Mouse (Mus musculus): ENCODE measurements around the gene Arntl2. TPM values are rescaled to one million over a fixed set of nuclear protein-coding genes. Genes with fewer than 3 reads are reported as not detected.

Arntl2 gene
- polyA plus RNA-seq, 1 experiment: 5.8 TPM

DNA sequence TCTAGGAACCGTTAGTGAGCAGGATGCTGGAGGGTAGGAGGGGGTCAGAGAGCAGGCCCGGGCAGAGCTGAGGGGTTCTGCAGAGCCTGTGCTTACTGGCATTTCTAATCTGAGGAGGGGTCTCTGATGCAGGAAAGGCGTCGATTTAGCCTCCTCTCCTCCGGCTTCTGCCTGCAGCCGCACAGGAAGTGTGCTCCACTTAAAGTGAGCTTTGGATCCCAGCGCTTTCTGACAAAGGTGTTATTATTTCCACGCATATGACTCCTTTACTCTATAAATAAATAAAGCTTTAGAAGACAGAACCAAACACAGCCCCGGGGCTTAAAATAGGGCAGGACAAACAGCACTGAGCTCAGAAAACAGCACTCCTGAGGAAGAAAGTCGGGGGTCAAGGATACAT lies 83.1 kb downstream of the Arntl2 start:
- TF ChIP-seq POLR2A (IDR thresholded peaks at IDR 0.05; ENCODE audit: borderline replicate concordance, extremely low read depth, insufficient read depth, insufficient read length, poor library complexity, severe bottlenecking) (no peak), CTCF (IDR thresholded peaks at IDR 0.05; ENCODE audit: borderline replicate concordance, extremely low read depth, insufficient read depth, insufficient read length) (no peak)
- no peak for DNase-seq (ENCODE audit: low read depth)

GRCm38 (mm10) chr6:146879856-146880255 lies 84.0 kb downstream of the Arntl2 start:
- TF ChIP-seq POLR2A (IDR thresholded peaks at IDR 0.05; ENCODE audit: borderline replicate concordance, extremely low read depth, insufficient read depth, insufficient read length, poor library complexity, severe bottlenecking) (no peak), CTCF (IDR thresholded peaks at IDR 0.05; ENCODE audit: borderline replicate concordance, extremely low read depth, insufficient read depth, insufficient read length) (no peak)

GRCm38 (mm10) chr6:146880296-146880695 lies 84.4 kb downstream of the Arntl2 start:
- DNase-seq (ENCODE audit: low read depth): no peak
- no peak for TF ChIP-seq CTCF (IDR thresholded peaks at IDR 0.05; ENCODE audit: borderline replicate concordance, extremely low read depth, insufficient read depth, insufficient read length)
- TF ChIP-seq POLR2A (IDR thresholded peaks at IDR 0.05; ENCODE audit: borderline replicate concordance, extremely low read depth, insufficient read depth, insufficient read length, poor library complexity, severe bottlenecking): no peak

More at GRCm38 (mm10) chr6:146879856-146880255, 84.0 kb downstream of the Arntl2 start:
- no peak for DNase-seq (ENCODE audit: low read depth)

GRCm38 (mm10) chr6:146881896-146882770 lies 86.3 kb downstream of the Arntl2 start:
- TF ChIP-seq CTCF (IDR thresholded peaks at IDR 0.05; ENCODE audit: borderline replicate concordance, extremely low read depth, insufficient read depth, insufficient read length) (no peak), POLR2A (IDR thresholded peaks at IDR 0.05; ENCODE audit: borderline replicate concordance, extremely low read depth, insufficient read depth, insufficient read length, poor library complexity, severe bottlenecking) (no peak)
- no peak for DNase-seq (ENCODE audit: low read depth)

Other genes starting within 250 kb of the Arntl2 start
- gene Fgfr1op2, start 218.9 kb upstream of the Arntl2 start, polyA plus RNA-seq (2012; rRNA removed): 33.0 and 33.9 TPM in 2 replicates
- 53.3 and 55.3 TPM in 2 replicates for gene Ints13, start 218.2 kb upstream of the Arntl2 start, polyA plus RNA-seq (2012; rRNA removed)
- 67.4 and 83.5 TPM in 2 replicates for gene Med21, start 153.5 kb upstream of the Arntl2 start, polyA plus RNA-seq (2012; rRNA removed)
- gene Tm7sf3, start 153.2 kb upstream of the Arntl2 start, polyA plus RNA-seq (2012; rRNA removed): 14.5 and 16.7 TPM in 2 replicates
- 6.4 and 7.8 TPM in 2 replicates for gene Stk38l, start 71.1 kb upstream of the Arntl2 start, polyA plus RNA-seq (2012; rRNA removed)
- gene Smco2, start 54.0 kb downstream of the Arntl2 start, polyA plus RNA-seq (2012; rRNA removed): not detected in 2 replicates
- gene Ppfibp1, start 92.4 kb downstream of the Arntl2 start, polyA plus RNA-seq (2012; rRNA removed): 10.1 and 15.1 TPM in 2 replicates
- not detected in 2 replicates for gene 1700034J05Rik, start 158.4 kb downstream of the Arntl2 start, polyA plus RNA-seq (2012; rRNA removed)
- gene Rep15, start 236.5 kb downstream of the Arntl2 start, polyA plus RNA-seq (2012; rRNA removed): 0.58 and 0.66 TPM in 2 replicates
- gene Mrps35, start 246.7 kb downstream of the Arntl2 start, polyA plus RNA-seq (2012; rRNA removed): 29.8 and 30.9 TPM in 2 replicates

Measured in brain, embryonic 14.5 days (tissue).